Mouse (Mus musculus): ENCODE measurements at regions not wholly inside any gene's neighbourhood (a gene's known extent, or its start where the extent isn't known, plus 50 kb on each side); places are given as distances from the start of the nearest gene placed in this dataset.

DNA sequence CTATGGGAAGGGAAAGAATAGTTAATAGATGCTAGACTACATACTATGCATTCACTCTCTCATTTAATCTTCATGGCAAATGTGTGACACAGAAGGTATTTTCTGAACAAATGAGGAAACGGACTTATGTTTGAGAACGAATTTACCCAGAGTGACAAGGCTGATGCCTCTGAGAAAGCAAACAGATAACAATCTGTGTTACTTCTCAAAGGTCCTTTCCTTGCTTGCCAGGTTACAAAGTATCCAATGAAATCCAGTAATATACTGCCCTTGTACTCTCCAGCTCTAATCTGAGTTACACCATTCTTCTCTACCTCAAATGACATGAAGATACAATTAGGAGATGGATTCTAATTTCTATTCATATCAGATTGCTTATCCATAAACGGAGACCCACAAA lies 183.8 kb upstream of the Fgf13 start:
- no peak for DNase-seq (ENCODE audit: low read depth, low spot score)

DNA sequence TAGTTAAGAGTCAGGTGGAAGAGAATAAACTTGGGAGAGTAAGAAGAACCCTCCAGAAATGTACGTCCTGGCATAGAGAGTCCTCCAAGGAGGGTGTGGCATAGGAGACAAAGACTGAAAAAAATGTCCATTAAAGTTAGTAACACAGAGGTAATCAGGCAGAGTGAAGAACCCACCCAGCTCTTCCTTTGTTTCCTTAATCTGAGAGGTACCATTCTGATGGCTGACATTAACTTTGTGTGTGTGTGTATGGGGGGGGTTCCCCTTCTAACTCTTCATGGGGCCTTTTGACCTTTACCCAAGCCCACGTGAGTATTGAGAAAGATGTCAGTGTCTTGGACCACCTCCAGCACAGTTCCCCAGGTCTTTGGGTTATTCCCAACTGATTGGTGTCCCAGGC lies 135.9 kb upstream of the Fgf13 start:
- DNase-seq (ENCODE audit: low read depth, low spot score): peak; percentile 12

DNA sequence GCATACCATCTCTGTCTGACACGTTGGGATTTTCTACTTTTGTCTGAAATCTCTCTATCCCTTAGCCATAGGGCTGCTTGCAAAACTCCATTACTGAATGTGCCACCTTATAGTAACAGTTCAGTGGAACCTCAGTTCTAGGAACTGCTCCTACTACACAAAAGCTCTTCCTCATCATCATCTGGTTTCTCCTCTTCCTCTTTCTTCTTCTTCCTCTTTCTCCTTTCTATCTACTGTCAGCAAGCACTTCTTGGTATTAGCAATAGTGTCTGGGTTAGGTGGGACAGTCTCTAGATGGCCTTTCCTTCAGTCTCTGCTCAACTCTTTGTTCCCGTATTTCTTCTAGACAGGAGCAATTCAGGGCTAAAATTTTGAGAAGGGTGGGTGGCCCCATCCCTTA lies 133.2 kb upstream of the Fgf13 start:
- DNase-seq (ENCODE audit: low read depth, low spot score): no peak

DNA sequence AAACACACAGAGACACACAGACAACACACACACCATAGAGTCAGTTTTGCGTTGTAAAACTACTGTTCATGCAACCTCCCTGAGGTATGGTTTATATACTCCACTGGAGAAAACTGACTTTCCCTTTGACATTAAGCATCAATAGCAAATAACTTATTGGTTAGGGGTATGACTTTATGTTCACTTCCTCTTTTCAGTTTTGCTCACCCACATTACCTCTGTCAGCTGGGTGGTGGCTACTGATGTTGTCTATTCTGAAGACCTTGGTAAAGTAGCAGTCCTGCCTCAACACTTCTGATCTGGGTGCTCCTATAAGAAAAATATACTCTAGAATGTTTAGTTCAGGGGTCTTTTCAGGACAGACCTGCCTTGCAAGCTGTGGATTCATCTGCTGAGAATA lies 131.9 kb upstream of the Fgf13 start:
- no peak for DNase-seq (ENCODE audit: low read depth, low spot score)

DNA sequence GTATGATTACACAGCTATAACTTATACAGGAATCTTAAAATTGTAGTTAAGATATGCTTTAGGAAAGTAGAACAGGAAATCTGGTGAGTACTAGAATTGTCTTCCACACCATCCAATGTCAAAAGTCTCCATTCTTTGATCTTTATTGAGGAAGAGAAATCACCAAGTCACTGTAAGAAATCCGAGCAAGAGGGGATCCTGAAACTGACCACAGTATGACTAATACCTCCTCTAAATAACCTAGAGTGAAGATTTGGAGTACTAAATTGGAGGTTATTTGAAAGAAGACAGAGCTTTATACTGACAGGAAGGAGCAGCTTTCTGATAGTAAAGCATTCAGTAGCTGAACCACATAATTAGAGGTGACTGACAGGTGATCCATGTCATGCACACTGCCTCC lies 125.2 kb upstream of the Fgf13 start:
- DNase-seq (ENCODE audit: low read depth, low spot score): no peak

DNA sequence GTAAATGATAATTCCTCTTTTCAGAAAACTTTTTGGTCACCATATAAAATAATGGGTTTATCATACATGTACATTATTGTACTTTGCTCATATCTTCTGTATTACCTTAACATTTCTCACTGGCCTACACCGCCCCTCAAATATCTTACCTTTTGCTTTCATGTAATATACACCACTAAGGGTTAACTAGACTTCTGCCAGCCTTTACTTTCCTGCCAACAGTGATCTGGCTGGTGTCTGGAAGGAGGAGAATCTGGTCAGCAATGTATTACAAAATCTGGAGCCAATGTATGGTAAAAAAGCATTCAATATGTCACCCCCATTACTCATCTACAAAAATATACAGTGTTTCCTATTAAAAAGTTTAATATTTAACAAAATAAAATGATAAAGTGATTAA lies 122.6 kb upstream of the Fgf13 start:
- DNase-seq (ENCODE audit: low read depth, low spot score): no peak

DNA sequence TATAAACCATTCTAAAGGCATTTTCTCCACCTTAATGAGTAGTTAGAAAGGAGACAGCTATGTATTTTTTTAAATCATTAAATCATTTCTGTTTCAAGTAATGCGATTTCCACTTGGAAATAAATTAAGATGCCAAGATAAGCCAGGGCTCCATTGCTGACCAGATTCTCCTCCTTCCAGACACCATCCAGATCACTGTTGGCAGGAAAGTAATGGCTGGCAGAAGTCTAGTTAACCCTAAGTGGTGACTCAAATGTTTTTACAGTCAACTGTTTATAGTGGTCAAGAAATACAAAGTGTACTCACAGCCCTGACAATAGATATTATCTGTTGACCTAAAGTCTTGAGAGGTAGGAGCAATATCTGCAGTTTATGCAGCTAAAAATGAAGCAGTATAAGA lies 121.7 kb upstream of the Fgf13 start:
- no peak for DNase-seq (ENCODE audit: low read depth, low spot score)

All from ES-CJ7 (cell line).